Mouse (Mus musculus) kidney, postnatal 36 days (tissue): Measurements from ENCODE around the gene Catsperg1.
"Not testable (repeated sequence)": the region's sequence is repeated elsewhere in the genome, so short reads cannot be mapped to it uniquely, and the experiment has no call there.

Experiments
- DNase-seq, 2 experiments: peaks; one replicate each; pipeline ENCODE4 v3.0.0; 2021 to 2022; ENCODE audit warnings: mixed read lengths in 2 of 2

The Catsperg1 gene

GRCm38 (mm10) chr7:29169231-29170065 is 44.4 kb downstream of the Catsperg1 start:
- DNase-seq, result peak; percentile 84 to 86

GRCm38 (mm10) chr7:29168791-29169230 is 45.0 kb downstream of the Catsperg1 start:
- DNase-seq, result no peak

GRCm38 (mm10) chr7:29168121-29168695 is 45.6 kb downstream of the Catsperg1 start:
- no peak for DNase-seq

- DNase-seq, result no peak
Measured at GRCm38 (mm10) chr7:29167656-29168055, 46.2 kb downstream of the Catsperg1 start.

GRCm38 (mm10) chr7:29162750-29163525 is 50.9 kb downstream of the Catsperg1 start:
- peak; percentile 84 to 88 for DNase-seq

- DNase-seq, result no peak
Measured at GRCm38 (mm10) chr7:29162294-29162693, 51.5 kb downstream of the Catsperg1 start.

GRCm38 (mm10) chr7:29158264-29158663 is 55.6 kb downstream of the Catsperg1 start:
- DNase-seq, result no peak

- peak; percentile 90 to 94 for DNase-seq
Measured at GRCm38 (mm10) chr7:29155838-29156782, 57.7 kb downstream of the Catsperg1 start, which contains the start of gene Fam98c. Gene Fam98c, minus strand, starts transcription at chr7:29156234.

GRCm38 (mm10) chr7:29155196-29155837 is 58.5 kb downstream of the Catsperg1 start:
- DNase-seq, result peak; percentile 93 to 97

GRCm38 (mm10) chr7:29154018-29154720 is 59.7 kb downstream of the Catsperg1 start:
- DNase-seq, result peak in 1 of 2 experiments; percentile 17

GRCm38 (mm10) chr7:29151486-29151885 is 62.3 kb downstream of the Catsperg1 start:
- DNase-seq, result no peak

- DNase-seq, result peak; percentile 49 to 67
Measured at GRCm38 (mm10) chr7:29148771-29149170, 65.1 kb downstream of the Catsperg1 start.

GRCm38 (mm10) chr7:29146625-29147367 is 67.0 kb downstream of the Catsperg1 start:
- DNase-seq, result no peak

GRCm38 (mm10) chr7:29144006-29144405 is 69.8 kb downstream of the Catsperg1 start:
- no peak for DNase-seq

- DNase-seq, result no peak
Measured at GRCm38 (mm10) chr7:29141416-29141815, 72.4 kb downstream of the Catsperg1 start.

GRCm38 (mm10) chr7:29139237-29139636 is 74.6 kb downstream of the Catsperg1 start:
- not testable (repeated sequence) for DNase-seq

- no peak for DNase-seq
Measured at GRCm38 (mm10) chr7:29137429-29137828, 76.4 kb downstream of the Catsperg1 start.

- DNase-seq, result peak; percentile 23 to 56
Measured at GRCm38 (mm10) chr7:29134693-29135386, 79.0 kb downstream of the Catsperg1 start, which contains the start of gene Rasgrp4. Gene Rasgrp4, plus strand, starts transcription at chr7:29134851.

- no peak for DNase-seq
Measured at GRCm38 (mm10) chr7:29134230-29134629, 79.6 kb downstream of the Catsperg1 start.
